Mouse (Mus musculus): ENCODE measurements around the gene Cd46. TPM values are rescaled to one million over a fixed set of nuclear protein-coding genes. Genes with fewer than 3 reads are reported as not detected.
A peak's percentile ranks its signal among the peaks of the same experiment; 100 is the strongest.

The Cd46 gene
- polyA plus RNA-seq, 1 experiment from 2014 or later, result 0.72 TPM

GRCm38 (mm10) chr1:195038386-195038785, 53.7 kb downstream of the Cd46 start:
- H3K4me3 ChIP-seq (ENCODE audit: low read depth, low read length), result no peak overlapping the region
- no peak overlapping the region for H3K27ac ChIP-seq (ENCODE audit: low read depth, low read length)
- no peaks in the 10 kb centered on the region for H3K27me3 ChIP-seq (replicated peaks; ENCODE audit: control insufficient read depth, insufficient read depth, low read length)
- H3K9ac ChIP-seq (ENCODE audit: low read depth, low read length), result no peak overlapping the region
- WGBS, result 67% methylated on average over 1 of the region's 1 CpGs
- H3K4me2 ChIP-seq (replicated peaks; ENCODE audit: low read depth), result no peak overlapping the region
- H3K9me3 ChIP-seq (ENCODE audit: control insufficient read depth), result no peaks in the 10 kb centered on the region
- TF ChIP-seq CTCF (IDR thresholded peaks at IDR 0.05; ENCODE audit: low read depth), result no peak
- ATAC-seq, result peak; percentile 19; the same call in 1 of the 2 replicates
- H3K4me1 ChIP-seq (replicated peaks; ENCODE audit: control insufficient read depth, insufficient read depth, low read length), result no peaks in the 10 kb centered on the region
- 0 out of 2 replicates have a peak, but pooled peaks cover 7% of the 10 kb centered on the region for H3K36me3 ChIP-seq (ENCODE audit: control insufficient read depth, insufficient read depth)

DNA sequence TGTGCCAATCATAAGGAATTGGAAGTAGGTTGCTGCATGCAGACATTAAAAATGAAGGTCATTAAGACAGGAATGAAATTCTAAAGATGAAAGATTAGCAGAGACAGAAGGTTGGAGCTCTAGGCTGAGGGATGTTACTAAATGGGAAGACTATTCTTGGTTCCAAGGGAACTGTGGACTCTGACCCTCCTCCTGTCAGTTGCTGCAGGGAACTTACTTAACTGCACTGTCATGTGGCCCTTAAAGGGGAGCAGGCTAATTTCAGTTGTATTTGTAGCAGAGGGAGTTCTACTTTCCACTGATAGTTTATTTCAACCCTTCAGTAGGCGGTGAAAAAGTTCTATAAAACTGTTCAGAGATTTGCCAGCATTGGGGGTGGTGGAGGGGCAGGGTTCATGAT, 54.1 kb downstream of the Cd46 start:
- peak; percentile 84 for ATAC-seq
- no peak for TF ChIP-seq CTCF (IDR thresholded peaks at IDR 0.05; ENCODE audit: low read depth)
- no peak overlapping the region for H3K27ac ChIP-seq (ENCODE audit: low read depth, low read length)
- 59% methylated on average over 1 of the region's 1 CpGs for WGBS
- H3K9me3 ChIP-seq (ENCODE audit: control insufficient read depth), result no peaks in the 10 kb centered on the region
- H3K36me3 ChIP-seq (ENCODE audit: control insufficient read depth, insufficient read depth), result 0 out of 2 replicates have a peak, but pooled peaks cover 7% of the 10 kb centered on the region
- no peak overlapping the region for H3K4me3 ChIP-seq (ENCODE audit: low read depth, low read length)
- no peak overlapping the region for H3K4me2 ChIP-seq (replicated peaks; ENCODE audit: low read depth)
- H3K9ac ChIP-seq (ENCODE audit: low read depth, low read length), result no peak overlapping the region
- no peaks in the 10 kb centered on the region for H3K27me3 ChIP-seq (replicated peaks; ENCODE audit: control insufficient read depth, insufficient read depth, low read length)
- no peaks in the 10 kb centered on the region for H3K4me1 ChIP-seq (replicated peaks; ENCODE audit: control insufficient read depth, insufficient read depth, low read length)

- H3K27ac ChIP-seq (ENCODE audit: low read depth, low read length), result no peak overlapping the region
- no peaks in the 10 kb centered on the region for H3K9me3 ChIP-seq (ENCODE audit: control insufficient read depth)
- no peak for TF ChIP-seq CTCF (IDR thresholded peaks at IDR 0.05; ENCODE audit: low read depth)
- no peaks in the 10 kb centered on the region for H3K4me1 ChIP-seq (replicated peaks; ENCODE audit: control insufficient read depth, insufficient read depth, low read length)
- no peaks in the 10 kb centered on the region for H3K27me3 ChIP-seq (replicated peaks; ENCODE audit: control insufficient read depth, insufficient read depth, low read length)
- WGBS, result 88% methylated on average over 6 of the region's 6 CpGs
- no peak for ATAC-seq
- no peak overlapping the region for H3K4me2 ChIP-seq (replicated peaks; ENCODE audit: low read depth)
- H3K36me3 ChIP-seq (ENCODE audit: control insufficient read depth, insufficient read depth), result 0 out of 2 replicates have a peak, but pooled peaks cover 7% of the 10 kb centered on the region
- H3K9ac ChIP-seq (ENCODE audit: low read depth, low read length), result no peak overlapping the region
- H3K4me3 ChIP-seq (ENCODE audit: low read depth, low read length), result no peak overlapping the region
Measured at GRCm38 (mm10) chr1:195037483-195037882, 54.6 kb downstream of the Cd46 start.

DNA sequence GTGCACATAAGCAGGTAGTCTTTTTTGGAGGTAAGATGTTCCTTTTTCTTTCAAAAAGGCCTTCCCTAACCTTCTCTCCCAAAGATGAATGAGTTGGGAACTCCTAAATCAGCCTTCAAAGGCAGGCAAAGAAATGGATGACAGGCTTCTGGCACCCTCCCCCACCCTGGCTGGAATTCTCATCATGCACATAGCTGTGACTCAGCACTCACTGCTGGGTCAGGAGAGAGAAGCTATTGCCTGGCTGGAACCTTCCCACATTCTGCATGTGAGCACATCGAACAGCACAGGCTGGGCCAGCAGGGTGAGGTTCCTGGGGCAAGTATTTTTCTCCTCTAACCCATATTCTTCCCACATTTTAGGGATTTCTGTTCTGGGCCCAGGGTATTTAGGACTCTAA, 58.1 kb downstream of the Cd46 start:
- Histone ChIP-seq H3K27ac (ENCODE audit: low read depth, low read length) (no peak overlapping the region), H3K27me3 (replicated peaks; ENCODE audit: control insufficient read depth, insufficient read depth, low read length) (no peaks in the 10 kb centered on the region), H3K4me2 (replicated peaks; ENCODE audit: low read depth) (no peak overlapping the region), H3K4me3 (ENCODE audit: low read depth, low read length) (no peak overlapping the region), H3K36me3 (ENCODE audit: control insufficient read depth, insufficient read depth) (peaks cover 7% of the 10 kb centered on the region; the same call in 1 of the 2 replicates), H3K4me1 (replicated peaks; ENCODE audit: control insufficient read depth, insufficient read depth, low read length) (no peaks in the 10 kb centered on the region), H3K9ac (ENCODE audit: low read depth, low read length) (no peak overlapping the region), H3K9me3 (ENCODE audit: control insufficient read depth) (no peaks in the 10 kb centered on the region)
- WGBS, result 61% methylated on average over 1 of the region's 1 CpGs
- ATAC-seq, result 0 out of 2 replicates have a peak, but pooled peaks have one; percentile 42
- TF ChIP-seq CTCF (IDR thresholded peaks at IDR 0.05; ENCODE audit: low read depth), result no peak

DNA sequence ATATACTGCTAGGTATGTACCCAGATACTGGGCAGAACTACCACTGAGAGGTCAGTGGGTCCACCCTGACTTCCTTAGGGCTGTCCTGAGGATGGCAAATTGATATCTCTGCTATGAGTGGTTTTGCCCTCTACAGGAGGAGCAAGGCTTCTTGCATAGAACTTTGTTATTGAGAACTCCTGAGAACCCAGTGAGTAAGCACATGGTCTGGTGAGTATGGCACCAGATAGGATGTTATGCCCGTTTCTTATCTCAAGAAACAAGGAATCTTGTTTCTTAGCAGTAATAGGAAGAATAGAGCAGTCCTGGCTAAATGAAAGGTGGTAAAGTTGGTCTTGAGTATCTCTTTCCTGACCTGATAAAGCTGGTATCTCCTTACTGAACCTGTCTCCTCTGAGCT, 59.3 kb downstream of the Cd46 start:
- Histone ChIP-seq H3K4me3 (ENCODE audit: low read depth, low read length) (no peak overlapping the region), H3K9ac (ENCODE audit: low read depth, low read length) (no peak overlapping the region), H3K27ac (ENCODE audit: low read depth, low read length) (no peak overlapping the region), H3K36me3 (ENCODE audit: control insufficient read depth, insufficient read depth) (peaks cover 7% of the 10 kb centered on the region; the same call in 1 of the 2 replicates), H3K9me3 (ENCODE audit: control insufficient read depth) (no peaks in the 10 kb centered on the region), H3K4me1 (replicated peaks; ENCODE audit: control insufficient read depth, insufficient read depth, low read length) (no peaks in the 10 kb centered on the region), H3K27me3 (replicated peaks; ENCODE audit: control insufficient read depth, insufficient read depth, low read length) (no peaks in the 10 kb centered on the region), H3K4me2 (replicated peaks; ENCODE audit: low read depth) (no peak overlapping the region)
- TF ChIP-seq CTCF (IDR thresholded peaks at IDR 0.05; ENCODE audit: low read depth), result no peak
- 64% methylated on average over 1 of the region's 1 CpGs for WGBS
- no peak for ATAC-seq

GRCm38 (mm10) chr1:195031786-195032185, 60.3 kb downstream of the Cd46 start:
- no peak overlapping the region for H3K9ac ChIP-seq (ENCODE audit: low read depth, low read length)
- H3K4me3 ChIP-seq (ENCODE audit: low read depth, low read length), result no peak overlapping the region
- no peak for ATAC-seq
- no peaks in the 10 kb centered on the region for H3K27me3 ChIP-seq (replicated peaks; ENCODE audit: control insufficient read depth, insufficient read depth, low read length)
- H3K27ac ChIP-seq (ENCODE audit: low read depth, low read length), result no peak overlapping the region
- peaks cover 7% of the 10 kb centered on the region; the same call in 1 of the 2 replicates for H3K36me3 ChIP-seq (ENCODE audit: control insufficient read depth, insufficient read depth)
- TF ChIP-seq CTCF (IDR thresholded peaks at IDR 0.05; ENCODE audit: low read depth), result no peak
- no peaks in the 10 kb centered on the region for H3K4me1 ChIP-seq (replicated peaks; ENCODE audit: control insufficient read depth, insufficient read depth, low read length)
- H3K4me2 ChIP-seq (replicated peaks; ENCODE audit: low read depth), result no peak overlapping the region
- H3K9me3 ChIP-seq (ENCODE audit: control insufficient read depth), result no peaks in the 10 kb centered on the region

DNA sequence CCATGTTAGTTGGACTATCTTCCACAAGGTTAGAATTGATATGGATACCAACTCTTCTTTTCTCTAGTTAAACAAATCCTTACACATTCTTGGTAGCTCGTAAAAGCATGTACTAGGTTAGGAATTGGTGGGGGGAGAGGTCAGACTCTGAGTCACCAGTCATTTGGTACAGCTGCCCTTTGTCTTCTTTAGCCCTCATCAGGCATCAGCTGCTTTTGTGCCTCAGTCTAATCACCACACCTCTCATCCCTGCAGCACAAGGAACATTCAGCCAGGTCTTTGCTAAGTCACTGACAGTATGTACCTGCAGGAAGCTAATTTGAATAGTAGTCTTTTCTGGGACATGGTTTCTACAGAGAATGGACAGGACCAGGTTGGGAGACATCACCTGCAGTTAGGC, 64.5 kb downstream of the Cd46 start:
- no peak overlapping the region for H3K4me2 ChIP-seq (replicated peaks; ENCODE audit: low read depth)
- 40% methylated on average over 1 of the region's 1 CpGs for WGBS
- no peak for ATAC-seq

More for the DNA sequence above, 64.5 kb downstream of the Cd46 start:
- Histone ChIP-seq H3K9me3 (ENCODE audit: control insufficient read depth) (no peaks in the 10 kb centered on the region), H3K9ac (ENCODE audit: low read depth, low read length) (no peak overlapping the region), H3K36me3 (ENCODE audit: control insufficient read depth, insufficient read depth) (no peaks in the 10 kb centered on the region; the same call in 1 of the 2 replicates), H3K27me3 (replicated peaks; ENCODE audit: control insufficient read depth, insufficient read depth, low read length) (no peaks in the 10 kb centered on the region), H3K4me3 (ENCODE audit: low read depth, low read length) (no peak overlapping the region), H3K27ac (ENCODE audit: low read depth, low read length) (no peak overlapping the region), H3K4me1 (replicated peaks; ENCODE audit: control insufficient read depth, insufficient read depth, low read length) (no peaks in the 10 kb centered on the region)
- TF ChIP-seq CTCF (IDR thresholded peaks at IDR 0.05; ENCODE audit: low read depth), result no peak
